Mouse (Mus musculus) midbrain, embryonic 10.5 days (tissue): Measurements from ENCODE around the gene Gm17304. TPM values are rescaled to one million over a fixed set of nuclear protein-coding genes. Genes with fewer than 3 reads are reported as not detected.

Source experiments
- DNase-seq: peaks from one replicate; pipeline ENCODE4 v3.0.0-alpha.2; 2017; ENCODE audit warnings: low spot score
- H3K27ac ChIP-seq: fragments of 300-500 bp; sonication (generic); replicated peaks from 2 replicates; pipeline ENCODE4 v1.5.1; 2016; ENCODE audit warnings: mild to moderate bottlenecking
- H3K27me3 ChIP-seq: fragments of 300-500 bp; sonication (generic); 2 replicates; pipeline ENCODE4 v1.6.1; 2016; ENCODE audit warnings: low read depth, mild to moderate bottlenecking; ENCODE audit not compliant: poor library complexity, severe bottlenecking
- H3K36me3 ChIP-seq: fragments of 300-500 bp; sonication (generic); 2 replicates; pipeline ENCODE4 v1.6.1; 2016; ENCODE audit warnings: mild to moderate bottlenecking, moderate library complexity
- H3K4me1 ChIP-seq: fragments of 300-500 bp; sonication (generic); 2 replicates; pipeline ENCODE4 v1.6.1; 2016
- H3K4me3 ChIP-seq: fragments of 300-500 bp; sonication (generic); 2 replicates; pipeline ENCODE4 v1.5.1; 2016; ENCODE audit warnings: mild to moderate bottlenecking, moderate library complexity
- H3K9me3 ChIP-seq: fragments of 300-500 bp; sonication (generic); replicated peaks from 2 replicates; pipeline ENCODE4 v1.6.1; 2016; ENCODE audit warnings: mild to moderate bottlenecking
- WGBS: fragments of 180-500 bp; shearing (Covaris S2); methylation state at CpG from one replicate; pipeline ENCODE4 v1.1.7; 2016; 5-methylcytosine and 5-hydroxymethylcytosine counted together
- polyA plus RNA-seq: library from polyadenylated mRNA; unstranded; fragments of >200 nt; fragmentation: Nextera tagmentation; extraction: Ambion mirVana; gene quantifications from 2 replicates; pipeline ENCODE4 v1.2.1, GENCODE M21; 2016

The Gm17304 gene
- polyA plus RNA-seq, 1 experiment from 2014 or later: not detected

- no peaks in the 10 kb centered on the region for H3K4me1 ChIP-seq
- H3K9me3 ChIP-seq: no peaks in the 10 kb centered on the region
- WGBS: 93% methylated on average over 13 of the region's 13 CpGs
- H3K27me3 ChIP-seq: no peaks in the 10 kb centered on the region
- no peak for DNase-seq
- no peak overlapping the region for H3K27ac ChIP-seq
- H3K4me3 ChIP-seq: no peak overlapping the region
- peaks cover 49% of the 10 kb centered on the region for H3K36me3 ChIP-seq
Observed at GRCm38 (mm10) chr5:106636423-106636946, 27.6 kb downstream of the Gm17304 start.

- Histone ChIP-seq H3K27ac (no peak overlapping the region), H3K4me1 (no peaks in the 10 kb centered on the region), H3K36me3 (peaks cover 47% of the 10 kb centered on the region), H3K9me3 (no peaks in the 10 kb centered on the region), H3K4me3 (no peak overlapping the region), H3K27me3 (no peaks in the 10 kb centered on the region)
- no peak for DNase-seq
- 94% methylated on average over 2 of the region's 2 CpGs for WGBS
Observed at GRCm38 (mm10) chr5:106639627-106640026, 30.7 kb downstream of the Gm17304 start.

GRCm38 (mm10) chr5:106640235-106640809 is 31.4 kb downstream of the Gm17304 start:
- Histone ChIP-seq H3K27me3 (no peaks in the 10 kb centered on the region), H3K27ac (no peak overlapping the region), H3K9me3 (no peaks in the 10 kb centered on the region), H3K4me3 (no peak overlapping the region), H3K36me3 (peaks cover 40% of the 10 kb centered on the region), H3K4me1 (no peaks in the 10 kb centered on the region)
- DNase-seq: no peak
- 84% methylated on average over 5 of the region's 5 CpGs for WGBS

GRCm38 (mm10) chr5:106641876-106642275 is 33.0 kb downstream of the Gm17304 start:
- DNase-seq: no peak
- no peak overlapping the region for H3K4me3 ChIP-seq
- H3K4me1 ChIP-seq: no peaks in the 10 kb centered on the region
- H3K27ac ChIP-seq: no peak overlapping the region
- H3K27me3 ChIP-seq: no peaks in the 10 kb centered on the region
- H3K9me3 ChIP-seq: no peaks in the 10 kb centered on the region
- H3K36me3 ChIP-seq: peaks cover 24% of the 10 kb centered on the region
- WGBS: 90% methylated on average over 3 of the region's 3 CpGs

GRCm38 (mm10) chr5:106643434-106643833 is 34.5 kb downstream of the Gm17304 start:
- Histone ChIP-seq H3K9me3 (no peaks in the 10 kb centered on the region), H3K4me3 (no peak overlapping the region), H3K36me3 (peaks cover 14% of the 10 kb centered on the region), H3K27me3 (no peaks in the 10 kb centered on the region), H3K27ac (no peak overlapping the region), H3K4me1 (no peaks in the 10 kb centered on the region)
- no peak for DNase-seq
- 92% methylated on average over 4 of the region's 4 CpGs for WGBS

GRCm38 (mm10) chr5:106649441-106649840 is 40.5 kb downstream of the Gm17304 start:
- Histone ChIP-seq H3K27ac (no peak overlapping the region), H3K4me3 (no peak overlapping the region), H3K4me1 (no peaks in the 10 kb centered on the region), H3K36me3 (peaks cover 29% of the 10 kb centered on the region), H3K27me3 (no peaks in the 10 kb centered on the region), H3K9me3 (no peaks in the 10 kb centered on the region)
- DNase-seq: no peak

GRCm38 (mm10) chr5:106649995-106650394 is 41.1 kb downstream of the Gm17304 start:
- no peaks in the 10 kb centered on the region for H3K9me3 ChIP-seq
- H3K36me3 ChIP-seq: peaks cover 34% of the 10 kb centered on the region
- no peak overlapping the region for H3K4me3 ChIP-seq
- no peak for DNase-seq
- no peak overlapping the region for H3K27ac ChIP-seq
- H3K27me3 ChIP-seq: no peaks in the 10 kb centered on the region
- no peaks in the 10 kb centered on the region for H3K4me1 ChIP-seq

GRCm38 (mm10) chr5:106652220-106652753 is 43.4 kb downstream of the Gm17304 start:
- Histone ChIP-seq H3K4me3 (no peak overlapping the region), H3K9me3 (no peaks in the 10 kb centered on the region), H3K27ac (no peak overlapping the region), H3K27me3 (no peaks in the 10 kb centered on the region), H3K4me1 (no peaks in the 10 kb centered on the region), H3K36me3 (peaks cover 57% of the 10 kb centered on the region)
- DNase-seq: no peak
- 94% methylated on average over 4 of the region's 4 CpGs for WGBS

- Histone ChIP-seq H3K36me3 (peaks cover 60% of the 10 kb centered on the region), H3K27me3 (no peaks in the 10 kb centered on the region), H3K4me1 (no peaks in the 10 kb centered on the region), H3K9me3 (no peaks in the 10 kb centered on the region), H3K27ac (no peak overlapping the region), H3K4me3 (no peak overlapping the region)
- WGBS: 93% methylated on average over 3 of the region's 3 CpGs
- no peak for DNase-seq
Observed at GRCm38 (mm10) chr5:106652790-106653328, 44.0 kb downstream of the Gm17304 start.

Other genes starting within 250 kb of the Gm17304 start
- gene Barhl2, start 150.9 kb upstream of the Gm17304 start, polyA plus RNA-seq: 4.4 and 5.3 TPM in 2 replicates
- 59.0 and 63.0 TPM in 2 replicates for gene Zfp644, start 88.2 kb downstream of the Gm17304 start, polyA plus RNA-seq